Mouse (Mus musculus): ENCODE measurements around the gene Msh5. TPM values are rescaled to one million over a fixed set of nuclear protein-coding genes. Genes with fewer than 3 reads are reported as not detected.
"Not testable (repeated sequence)": the region's sequence is repeated elsewhere in the genome, so short reads cannot be mapped to it uniquely, and the experiment has no call there.

The Msh5 gene
- polyA plus RNA-seq, 1 experiment from 2014 or later = 1.8 TPM

- DNase-seq (ENCODE audit: low spot score) (no peak), ATAC-seq (no peak)
- Histone ChIP-seq H3K9me3 (ENCODE audit: low read length) (no peaks in the 10 kb centered on the region), H3K9ac (replicated peaks; ENCODE audit: low read depth) (no peak overlapping the region), H3K4me3 (ENCODE audit: low read depth, low read length) (no peak overlapping the region), H3K27ac (ENCODE audit: low read length) (no peak overlapping the region), H3K27me3 (replicated peaks; ENCODE audit: insufficient read depth, low read length) (no peaks in the 10 kb centered on the region), H3K4me2 (replicated peaks; ENCODE audit: low read depth, low read length) (no peak overlapping the region), H3K4me1 (ENCODE audit: insufficient read depth, low read depth, low read length) (peaks cover 7% of the 10 kb centered on the region; the same call in 1 of the 2 replicates), H3K36me3 (ENCODE audit: insufficient read depth, low read length) (no peaks in the 10 kb centered on the region)
- TF ChIP-seq EP300 (IDR thresholded peaks at IDR 0.05) = no peak
- no peak for TF ChIP-seq CTCF (IDR thresholded peaks at IDR 0.05)
- 82% methylated on average over 12 of the region's 14 CpGs for WGBS
Observed at GRCm38 (mm10) chr17:34996411-34997141, 50.0 kb downstream of the Msh5 start.

- not testable (repeated sequence) for DNase-seq (ENCODE audit: low spot score); H3K27ac ChIP-seq (ENCODE audit: low read length); H3K4me2 ChIP-seq (replicated peaks; ENCODE audit: low read depth, low read length); H3K9me3 ChIP-seq (ENCODE audit: low read length); H3K36me3 ChIP-seq (ENCODE audit: insufficient read depth, low read length); H3K27me3 ChIP-seq (replicated peaks; ENCODE audit: insufficient read depth, low read length); H3K4me1 ChIP-seq (ENCODE audit: insufficient read depth, low read depth, low read length); H3K4me3 ChIP-seq (ENCODE audit: low read depth, low read length); ATAC-seq; H3K9ac ChIP-seq (replicated peaks; ENCODE audit: low read depth)
- 93% methylated on average over 4 of the region's 4 CpGs for WGBS
Observed at GRCm38 (mm10) chr17:34995927-34996326, 50.6 kb downstream of the Msh5 start.

- ATAC-seq; H3K9ac ChIP-seq (replicated peaks; ENCODE audit: low read depth); H3K4me1 ChIP-seq (ENCODE audit: insufficient read depth, low read depth, low read length); H3K27ac ChIP-seq (ENCODE audit: low read length); DNase-seq (ENCODE audit: low spot score); H3K36me3 ChIP-seq (ENCODE audit: insufficient read depth, low read length); H3K4me2 ChIP-seq (replicated peaks; ENCODE audit: low read depth, low read length); H3K27me3 ChIP-seq (replicated peaks; ENCODE audit: insufficient read depth, low read length); H3K9me3 ChIP-seq (ENCODE audit: low read length); H3K4me3 ChIP-seq (ENCODE audit: low read depth, low read length): not testable (repeated sequence)
- WGBS = 84% methylated on average over 4 of the region's 4 CpGs
Observed at GRCm38 (mm10) chr17:34995192-34995591, 51.4 kb downstream of the Msh5 start.

GRCm38 (mm10) chr17:34994751-34995150 is 51.8 kb downstream of the Msh5 start:
- Histone ChIP-seq H3K27ac (ENCODE audit: low read length) (no peak overlapping the region), H3K9me3 (ENCODE audit: low read length) (no peaks in the 10 kb centered on the region), H3K9ac (replicated peaks; ENCODE audit: low read depth) (no peak overlapping the region), H3K4me2 (replicated peaks; ENCODE audit: low read depth, low read length) (no peak overlapping the region), H3K4me1 (ENCODE audit: insufficient read depth, low read depth, low read length) (peaks cover 4% of the 10 kb centered on the region; the same call in 1 of the 2 replicates), H3K4me3 (ENCODE audit: low read depth, low read length) (no peak overlapping the region), H3K36me3 (ENCODE audit: insufficient read depth, low read length) (no peaks in the 10 kb centered on the region), H3K27me3 (replicated peaks; ENCODE audit: insufficient read depth, low read length) (no peaks in the 10 kb centered on the region)
- DNase-seq (ENCODE audit: low spot score) (no peak), ATAC-seq (no peak)
- TF ChIP-seq CTCF (IDR thresholded peaks at IDR 0.05) = no peak
- no peak for TF ChIP-seq EP300 (IDR thresholded peaks at IDR 0.05)

- TF ChIP-seq CTCF (IDR thresholded peaks at IDR 0.05) = peak; percentile 78
- TF ChIP-seq EP300 (IDR thresholded peaks at IDR 0.05) = no peak
- WGBS = 77% methylated on average over 2 of the region's 2 CpGs
- Histone ChIP-seq H3K4me1 (ENCODE audit: insufficient read depth, low read depth, low read length) (peaks cover 7% of the 10 kb centered on the region), H3K27ac (ENCODE audit: low read length) (no peak overlapping the region), H3K4me2 (replicated peaks; ENCODE audit: low read depth, low read length) (no peak overlapping the region), H3K9ac (replicated peaks; ENCODE audit: low read depth) (no peak overlapping the region), H3K36me3 (ENCODE audit: insufficient read depth, low read length) (peaks cover 9% of the 10 kb centered on the region; the same call in 1 of the 2 replicates), H3K4me3 (ENCODE audit: low read depth, low read length) (no peak overlapping the region), H3K27me3 (replicated peaks; ENCODE audit: insufficient read depth, low read length) (no peaks in the 10 kb centered on the region), H3K9me3 (ENCODE audit: low read length) (no peaks in the 10 kb centered on the region)
- DNase-seq (ENCODE audit: low spot score) (peak; percentile 74), ATAC-seq (no peak)
Observed at GRCm38 (mm10) chr17:34984218-34984617, 62.3 kb downstream of the Msh5 start.

GRCm38 (mm10) chr17:34982328-34982727 is 64.2 kb downstream of the Msh5 start:
- H3K27ac ChIP-seq (ENCODE audit: low read length) = peak overlapping the region; percentile 92
- ATAC-seq (no peak), DNase-seq (ENCODE audit: low spot score) (peak; percentile 31)
- no peaks in the 10 kb centered on the region for H3K27me3 ChIP-seq (replicated peaks; ENCODE audit: insufficient read depth, low read length)
- WGBS = under 1% methylated on average over 15 of the region's 15 CpGs
- TF ChIP-seq CTCF (IDR thresholded peaks at IDR 0.05) = no peak
- TF ChIP-seq EP300 (IDR thresholded peaks at IDR 0.05) = no peak
- peak overlapping the region; percentile 86 for H3K4me2 ChIP-seq (replicated peaks; ENCODE audit: low read depth, low read length)
- H3K4me1 ChIP-seq (ENCODE audit: insufficient read depth, low read depth, low read length) = peaks cover 7% of the 10 kb centered on the region
- H3K36me3 ChIP-seq (ENCODE audit: insufficient read depth, low read length) = peaks cover 9% of the 10 kb centered on the region; the same call in 1 of the 2 replicates
- no peaks in the 10 kb centered on the region for H3K9me3 ChIP-seq (ENCODE audit: low read length)
- peak overlapping the region; percentile 58 for H3K4me3 ChIP-seq (ENCODE audit: low read depth, low read length)
- peak overlapping the region; percentile 56 for H3K9ac ChIP-seq (replicated peaks; ENCODE audit: low read depth)

Data from lung, postnatal 0 days (tissue).